Mouse (Mus musculus): Measurements from ENCODE around the gene Pcyt1a. TPM values are rescaled to one million over a fixed set of nuclear protein-coding genes. Genes with fewer than 3 reads are reported as not detected.

Pcyt1a gene
- polyA plus RNA-seq, 1 experiment from 2014 or later, result 45.3 TPM

DNA sequence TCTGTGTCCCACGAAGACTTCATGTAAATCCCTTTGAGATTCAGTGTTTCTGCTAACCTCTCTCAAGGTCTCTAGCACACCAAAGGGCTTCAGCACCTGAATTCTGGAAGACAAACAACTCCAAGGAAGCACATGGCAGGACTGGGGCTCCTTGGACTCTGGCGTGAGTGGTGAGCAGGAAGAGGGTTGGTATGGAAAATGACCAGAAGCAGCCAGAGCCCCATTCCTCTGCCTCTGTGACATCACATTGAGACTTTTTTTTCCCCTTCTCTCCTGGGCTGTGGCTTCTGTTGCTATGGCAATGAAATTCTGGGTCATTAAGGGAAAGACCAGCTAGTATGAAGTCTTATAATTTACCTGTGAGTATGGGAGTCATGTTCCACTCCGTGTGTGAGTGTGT lies 65.2 kb downstream of the Pcyt1a start, which contains the start of gene Zdhhc19:
TSS of gene Zdhhc19 (plus strand) at position 301 of the 400 bp plus-strand sequence.
- WGBS, result 66% methylated on average over 3 of the region's 3 CpGs
- H3K4me1 ChIP-seq (ENCODE audit: control insufficient read depth, insufficient read depth, low read length), result no peaks in the 10 kb centered on the region

DNA sequence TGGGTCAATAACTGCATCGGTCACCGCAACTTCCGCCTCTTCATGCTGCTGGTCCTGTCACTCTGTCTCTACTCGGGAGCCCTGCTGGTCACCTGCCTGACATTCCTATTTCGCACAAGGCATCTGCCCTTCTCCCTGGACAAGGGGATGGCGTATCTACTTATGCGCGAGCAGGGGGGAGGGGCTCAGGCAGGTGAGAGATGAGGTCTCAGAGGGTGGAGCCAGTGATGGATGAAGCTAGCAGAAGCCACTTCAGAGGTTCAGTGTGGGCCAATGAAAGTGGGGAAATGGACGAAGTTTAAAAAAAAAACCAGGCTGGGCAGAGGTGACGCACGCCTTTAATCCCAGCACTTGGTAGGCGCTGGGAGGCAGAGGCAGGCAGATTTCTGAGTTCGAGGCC lies 68.3 kb downstream of the Pcyt1a start:
- no peaks in the 10 kb centered on the region for H3K4me1 ChIP-seq (ENCODE audit: control insufficient read depth, insufficient read depth, low read length)
- H3K27ac ChIP-seq (ENCODE audit: low read depth, low read length), result no peak overlapping the region
- H3K9ac ChIP-seq (ENCODE audit: low read length), result no peak overlapping the region
- H3K4me2 ChIP-seq (ENCODE audit: low read length), result no peak overlapping the region
- H3K27me3 ChIP-seq (replicated peaks; ENCODE audit: control insufficient read depth, insufficient read depth, low read length), result no peaks in the 10 kb centered on the region
- no peak overlapping the region for H3K4me3 ChIP-seq (ENCODE audit: low read depth, low read length)
- WGBS, result 71% methylated on average over 13 of the region's 13 CpGs
- no peak for DNase-seq (ENCODE audit: low spot score)
- ATAC-seq, result no peak
- H3K9me3 ChIP-seq (replicated peaks; ENCODE audit: control insufficient read depth, low read length), result no peaks in the 10 kb centered on the region
- H3K36me3 ChIP-seq (ENCODE audit: control insufficient read depth, insufficient read depth, low read length), result no peaks in the 10 kb centered on the region

More for the DNA sequence above, 65.2 kb downstream of the Pcyt1a start, which contains the start of gene Zdhhc19:
- no peak for DNase-seq (ENCODE audit: low spot score)
- Histone ChIP-seq H3K4me3 (ENCODE audit: low read depth, low read length) (no peak within 1 kb of the TSS), H3K27ac (ENCODE audit: low read depth, low read length) (no peak within 1 kb of the TSS), H3K36me3 (ENCODE audit: control insufficient read depth, insufficient read depth, low read length) (no peaks in the 10 kb centered on the region), H3K9ac (ENCODE audit: low read length) (no peak within 1 kb of the TSS), H3K9me3 (replicated peaks; ENCODE audit: control insufficient read depth, low read length) (no peaks in the 10 kb centered on the region), H3K27me3 (replicated peaks; ENCODE audit: control insufficient read depth, insufficient read depth, low read length) (no peaks in the 10 kb centered on the region), H3K4me2 (ENCODE audit: low read length) (no peak within 1 kb of the TSS)
- no peak for ATAC-seq

DNA sequence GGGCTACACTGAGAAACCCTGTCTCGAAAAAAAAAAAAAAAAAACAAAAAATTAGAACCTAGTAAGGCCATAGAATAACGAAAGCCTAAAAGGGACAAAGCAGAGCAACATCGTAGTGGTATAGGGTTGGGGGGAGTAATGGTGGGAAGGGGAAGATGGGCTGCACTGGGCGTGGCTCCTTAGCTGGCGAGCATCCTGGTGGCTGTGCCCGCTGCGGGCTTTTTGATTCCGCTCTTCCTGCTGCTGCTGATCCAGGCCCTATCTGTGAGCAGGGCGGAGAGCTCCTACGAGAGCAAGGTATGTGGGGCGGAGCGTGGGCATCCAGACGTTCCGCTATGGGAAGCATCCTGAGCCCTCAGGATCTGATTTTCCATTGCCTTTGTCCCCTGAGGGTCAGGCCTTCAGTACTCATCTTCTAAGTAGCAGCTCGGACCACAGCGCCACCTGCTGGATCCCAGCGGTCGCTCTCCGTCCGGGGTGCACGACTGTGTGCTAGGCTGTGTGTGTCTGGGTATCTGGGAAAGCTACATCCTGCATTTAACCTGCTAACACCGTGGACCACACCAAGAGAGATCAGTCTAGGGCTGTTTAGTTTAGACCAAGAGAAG lies 68.8 kb downstream of the Pcyt1a start:
- Histone ChIP-seq H3K4me3 (ENCODE audit: low read depth, low read length) (peak overlapping the region; percentile 26), H3K27ac (ENCODE audit: low read depth, low read length) (0 out of 2 replicates have a peak overlapping the region, but pooled peaks have one; percentile 29), H3K9me3 (replicated peaks; ENCODE audit: control insufficient read depth, low read length) (no peaks in the 10 kb centered on the region), H3K4me2 (ENCODE audit: low read length) (peak overlapping the region; percentile 50), H3K36me3 (ENCODE audit: control insufficient read depth, insufficient read depth, low read length) (no peaks in the 10 kb centered on the region), H3K9ac (ENCODE audit: low read length) (peak overlapping the region; percentile 63), H3K4me1 (ENCODE audit: control insufficient read depth, insufficient read depth, low read length) (no peaks in the 10 kb centered on the region), H3K27me3 (replicated peaks; ENCODE audit: control insufficient read depth, insufficient read depth, low read length) (no peaks in the 10 kb centered on the region)
- ATAC-seq (peak; percentile 98), DNase-seq (ENCODE audit: low spot score) (peak; percentile 92)
- 7% methylated on average over 22 of the region's 22 CpGs for WGBS

DNA sequence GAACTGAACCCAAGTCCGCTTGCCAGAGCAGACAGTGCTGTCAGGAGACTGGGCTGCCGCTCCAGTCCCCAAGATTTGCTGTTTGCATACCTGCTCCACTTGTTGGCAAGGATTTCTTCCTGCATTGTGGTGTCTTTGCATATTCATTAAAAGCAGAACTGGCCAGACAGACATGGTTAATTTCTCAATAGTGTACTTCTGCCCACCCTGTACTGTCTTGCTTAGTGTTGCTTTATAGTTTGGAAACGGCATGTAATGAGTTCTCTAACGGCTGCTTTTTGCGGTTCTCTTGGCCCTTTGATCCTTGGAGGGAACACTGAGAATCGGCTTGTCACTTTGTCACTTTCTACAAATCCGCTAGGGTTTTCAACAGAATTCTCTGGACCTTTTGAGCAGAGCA lies 70.7 kb downstream of the Pcyt1a start:
- ATAC-seq, result no peak
- no peak overlapping the region for H3K27ac ChIP-seq (ENCODE audit: low read depth, low read length)
- no peaks in the 10 kb centered on the region for H3K4me1 ChIP-seq (ENCODE audit: control insufficient read depth, insufficient read depth, low read length)
- no peak for DNase-seq (ENCODE audit: low spot score)
- H3K9ac ChIP-seq (ENCODE audit: low read length), result no peak overlapping the region
- WGBS, result 58% methylated on average over 7 of the region's 7 CpGs
- H3K27me3 ChIP-seq (replicated peaks; ENCODE audit: control insufficient read depth, insufficient read depth, low read length), result no peaks in the 10 kb centered on the region
- no peaks in the 10 kb centered on the region for H3K9me3 ChIP-seq (replicated peaks; ENCODE audit: control insufficient read depth, low read length)
- H3K36me3 ChIP-seq (ENCODE audit: control insufficient read depth, insufficient read depth, low read length), result no peaks in the 10 kb centered on the region
- no peak overlapping the region for H3K4me2 ChIP-seq (ENCODE audit: low read length)
- no peak overlapping the region for H3K4me3 ChIP-seq (ENCODE audit: low read depth, low read length)

DNA sequence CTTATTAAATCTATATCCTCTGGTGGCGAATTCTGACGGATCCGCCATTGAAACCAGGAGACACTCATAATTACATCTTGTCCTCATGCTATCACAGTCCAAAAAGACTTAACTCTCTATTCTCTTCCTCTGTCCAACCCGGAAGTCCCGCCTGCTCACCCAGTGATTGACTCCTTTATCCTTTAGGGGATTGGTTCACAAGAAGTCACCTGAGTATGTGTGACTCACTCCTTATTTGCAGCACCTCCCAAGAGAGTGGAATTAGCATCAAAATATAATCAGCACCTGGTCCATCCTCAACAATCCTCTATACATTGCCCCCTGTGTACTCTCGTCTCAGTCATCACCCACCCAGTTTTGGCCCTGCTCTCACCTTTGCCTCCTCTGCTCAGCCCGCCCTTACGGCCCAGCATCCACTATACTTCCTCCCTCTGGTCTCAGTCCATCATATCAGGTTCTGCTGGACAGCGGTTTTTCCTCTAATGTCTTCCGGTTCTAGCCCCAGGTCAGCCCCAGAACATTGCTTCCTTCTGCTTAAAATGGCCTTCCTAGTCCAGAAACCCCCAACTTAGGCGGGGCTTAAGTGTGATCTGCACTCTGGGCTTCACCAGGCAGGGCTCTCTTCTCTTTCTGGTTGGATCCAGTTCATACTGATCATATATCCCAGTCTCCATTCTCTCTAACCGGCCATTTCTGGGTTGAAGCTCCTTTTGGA lies 72.1 kb downstream of the Pcyt1a start:
- no peak overlapping the region for H3K4me3 ChIP-seq (ENCODE audit: low read depth, low read length)
- DNase-seq (ENCODE audit: low spot score), result no peak
- no peaks in the 10 kb centered on the region for H3K36me3 ChIP-seq (ENCODE audit: control insufficient read depth, insufficient read depth, low read length)
- no peak overlapping the region for H3K9ac ChIP-seq (ENCODE audit: low read length)
- H3K4me1 ChIP-seq (ENCODE audit: control insufficient read depth, insufficient read depth, low read length), result no peaks in the 10 kb centered on the region
- no peak overlapping the region for H3K27ac ChIP-seq (ENCODE audit: low read depth, low read length)
- no peak for ATAC-seq
- no peaks in the 10 kb centered on the region for H3K9me3 ChIP-seq (replicated peaks; ENCODE audit: control insufficient read depth, low read length)
- H3K27me3 ChIP-seq (replicated peaks; ENCODE audit: control insufficient read depth, insufficient read depth, low read length), result no peaks in the 10 kb centered on the region
- H3K4me2 ChIP-seq (ENCODE audit: low read length), result no peak overlapping the region
- WGBS, result 89% methylated on average over 12 of the region's 12 CpGs

DNA sequence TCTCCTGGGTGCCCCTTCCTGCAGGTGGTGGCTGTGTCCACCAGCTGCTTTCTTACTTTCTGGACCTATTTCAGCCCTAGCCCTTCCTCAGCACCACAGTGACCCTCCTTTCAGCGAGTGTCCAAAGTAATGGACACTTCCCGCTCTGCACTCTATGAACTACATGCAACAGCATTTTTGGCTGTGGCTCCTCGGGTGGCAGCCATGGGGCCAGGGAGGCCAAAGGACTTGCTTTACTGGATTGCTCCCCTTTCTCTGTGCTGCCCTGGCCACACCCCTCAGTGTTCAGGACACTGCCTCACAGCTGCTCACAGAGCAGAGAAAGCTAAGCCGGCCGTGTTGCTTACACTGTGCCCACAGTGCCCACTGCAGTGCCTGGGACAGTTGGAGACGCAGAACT lies 72.9 kb downstream of the Pcyt1a start:
- Histone ChIP-seq H3K27ac (ENCODE audit: low read depth, low read length) (no peak overlapping the region), H3K4me1 (ENCODE audit: control insufficient read depth, insufficient read depth, low read length) (no peaks in the 10 kb centered on the region), H3K4me3 (ENCODE audit: low read depth, low read length) (no peak overlapping the region), H3K9ac (ENCODE audit: low read length) (no peak overlapping the region), H3K27me3 (replicated peaks; ENCODE audit: control insufficient read depth, insufficient read depth, low read length) (no peaks in the 10 kb centered on the region), H3K4me2 (ENCODE audit: low read length) (no peak overlapping the region), H3K9me3 (replicated peaks; ENCODE audit: control insufficient read depth, low read length) (no peaks in the 10 kb centered on the region), H3K36me3 (ENCODE audit: control insufficient read depth, insufficient read depth, low read length) (no peaks in the 10 kb centered on the region)
- ATAC-seq (no peak), DNase-seq (ENCODE audit: low spot score) (no peak)
- 73% methylated on average over 6 of the region's 6 CpGs for WGBS

DNA sequence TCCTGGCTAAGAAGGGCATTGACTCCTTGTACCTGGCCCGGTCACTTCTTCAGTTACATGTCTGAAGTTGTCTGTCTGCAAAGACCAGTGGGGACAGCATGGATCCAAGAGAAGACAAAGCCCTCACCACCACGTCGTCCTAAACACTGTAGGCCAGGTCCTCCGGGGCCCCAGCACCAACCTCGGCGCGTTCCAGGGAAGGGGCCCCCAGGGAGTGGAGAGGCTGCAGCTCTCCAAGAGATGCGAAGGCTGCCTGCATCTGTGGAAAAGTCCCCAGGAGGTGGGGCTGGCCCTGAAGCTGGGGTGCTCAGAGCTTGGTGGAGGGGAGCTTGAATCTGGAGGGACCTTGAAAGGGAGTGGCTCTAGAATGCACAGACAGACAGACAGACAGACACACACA lies 75.6 kb downstream of the Pcyt1a start:
- H3K27ac ChIP-seq (ENCODE audit: low read depth, low read length), result no peak overlapping the region

DNA sequence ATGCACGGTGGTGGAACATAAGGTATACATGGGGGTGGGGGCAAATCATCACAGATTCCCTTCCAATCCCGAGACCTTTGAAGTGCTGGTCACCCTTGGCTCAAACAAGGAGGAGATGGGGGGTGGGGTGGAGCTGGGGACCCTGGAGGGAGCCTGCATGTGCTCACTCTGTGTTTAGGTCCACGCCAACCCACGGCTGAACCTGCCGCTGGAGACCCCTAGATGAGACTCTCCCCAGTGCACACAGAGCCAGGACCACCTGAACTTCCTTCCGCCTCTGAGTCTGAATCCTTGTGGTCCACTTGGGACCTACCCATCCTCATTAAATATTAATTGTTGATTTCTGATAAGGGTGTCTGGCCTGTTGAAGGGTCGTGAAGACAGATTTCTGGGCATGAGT lies 76.1 kb downstream of the Pcyt1a start:
- Histone ChIP-seq H3K27ac (ENCODE audit: low read depth, low read length) (no peak overlapping the region), H3K4me1 (ENCODE audit: control insufficient read depth, insufficient read depth, low read length) (no peaks in the 10 kb centered on the region), H3K4me2 (ENCODE audit: low read length) (no peak overlapping the region), H3K9ac (ENCODE audit: low read length) (no peak overlapping the region), H3K27me3 (replicated peaks; ENCODE audit: control insufficient read depth, insufficient read depth, low read length) (no peaks in the 10 kb centered on the region), H3K36me3 (ENCODE audit: control insufficient read depth, insufficient read depth, low read length) (no peaks in the 10 kb centered on the region), H3K9me3 (replicated peaks; ENCODE audit: control insufficient read depth, low read length) (no peaks in the 10 kb centered on the region), H3K4me3 (ENCODE audit: low read depth, low read length) (no peak overlapping the region)
- WGBS, result 79% methylated on average over 7 of the region's 7 CpGs
- no peak for ATAC-seq
- DNase-seq (ENCODE audit: low spot score), result no peak

More for the DNA sequence above, 75.6 kb downstream of the Pcyt1a start:
- Histone ChIP-seq H3K4me2 (ENCODE audit: low read length) (no peak overlapping the region), H3K27me3 (replicated peaks; ENCODE audit: control insufficient read depth, insufficient read depth, low read length) (no peaks in the 10 kb centered on the region), H3K9ac (ENCODE audit: low read length) (no peak overlapping the region), H3K4me3 (ENCODE audit: low read depth, low read length) (no peak overlapping the region), H3K4me1 (ENCODE audit: control insufficient read depth, insufficient read depth, low read length) (no peaks in the 10 kb centered on the region), H3K36me3 (ENCODE audit: control insufficient read depth, insufficient read depth, low read length) (no peaks in the 10 kb centered on the region), H3K9me3 (replicated peaks; ENCODE audit: control insufficient read depth, low read length) (no peaks in the 10 kb centered on the region)
- DNase-seq (ENCODE audit: low spot score) (no peak), ATAC-seq (no peak)
- WGBS, result 85% methylated on average over 8 of the region's 8 CpGs

DNA sequence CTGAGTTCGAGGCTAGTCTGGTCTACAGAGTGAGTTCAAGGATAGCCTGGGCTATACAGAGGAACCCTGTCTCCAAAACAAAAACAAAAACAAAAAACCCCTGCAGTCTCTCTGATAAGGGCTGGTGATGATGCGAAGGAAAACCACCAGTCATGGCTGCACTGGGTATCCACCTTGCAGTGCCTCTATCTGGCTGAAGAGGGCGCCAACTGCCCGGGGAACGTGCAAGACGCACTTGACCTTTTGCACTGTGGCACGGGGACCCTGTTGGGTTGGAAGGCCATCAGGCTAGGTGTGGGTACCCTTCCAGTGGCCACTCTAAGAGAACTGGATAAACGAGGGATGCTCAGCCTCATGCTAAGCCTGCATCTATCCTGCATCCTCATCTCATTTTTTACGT lies 76.7 kb downstream of the Pcyt1a start:
- no peaks in the 10 kb centered on the region for H3K4me1 ChIP-seq (ENCODE audit: control insufficient read depth, insufficient read depth, low read length)
- DNase-seq (ENCODE audit: low spot score) (peak; percentile 39), ATAC-seq (peak; percentile 45; the same call in 1 of the 2 replicates)
- no peak overlapping the region for H3K4me2 ChIP-seq (ENCODE audit: low read length)
- no peak overlapping the region for H3K27ac ChIP-seq (ENCODE audit: low read depth, low read length)
- 19% methylated on average over 9 of the region's 9 CpGs for WGBS
- H3K36me3 ChIP-seq (ENCODE audit: control insufficient read depth, insufficient read depth, low read length), result no peaks in the 10 kb centered on the region
- H3K9ac ChIP-seq (ENCODE audit: low read length), result no peak overlapping the region
- no peaks in the 10 kb centered on the region for H3K9me3 ChIP-seq (replicated peaks; ENCODE audit: control insufficient read depth, low read length)
- H3K27me3 ChIP-seq (replicated peaks; ENCODE audit: control insufficient read depth, insufficient read depth, low read length), result no peaks in the 10 kb centered on the region
- H3K4me3 ChIP-seq (ENCODE audit: low read depth, low read length), result no peak overlapping the region
